Mouse (Mus musculus) C2C12 (cell line): ENCODE data around the gene Grk3. TPM values are rescaled to one million over a fixed set of nuclear protein-coding genes. Genes with fewer than 3 reads are reported as not detected.

Experiments
- H3K27me3 ChIP-seq: one replicate; pipeline ENCODE4 v1.6.1; 2011; ENCODE audit not compliant: control insufficient read depth, insufficient read depth, insufficient read length
- H3K36me3 ChIP-seq: one replicate; pipeline ENCODE4 v1.6.1; 2011; ENCODE audit not compliant: control insufficient read depth, insufficient read depth
- H3K4me3 ChIP-seq: one replicate; pipeline ENCODE4 v1.5.1; 2011; ENCODE audit warnings: mild to moderate bottlenecking, control low read depth; ENCODE audit not compliant: poor library complexity, insufficient read depth, severe bottlenecking
- H3K79me2 ChIP-seq: one replicate; pipeline ENCODE4 v1.6.1; 2011; ENCODE audit not compliant: control insufficient read depth, insufficient read depth
- H3K79me3 ChIP-seq: one replicate; pipeline ENCODE4 v1.6.1; 2011; ENCODE audit warnings: low read depth, control low read depth
- H3ac ChIP-seq: one replicate; pipeline ENCODE3; 2011; ENCODE audit warnings: low read depth; ENCODE audit not compliant: control insufficient read depth, insufficient read length
- CEBPB ChIP-seq: IDR thresholded peaks from one replicate; pipeline ENCODE4 v1.6.1; 2011; ENCODE audit warnings: low read depth, mild to moderate bottlenecking, control low read depth, moderate library complexity
- CTCF ChIP-seq: IDR thresholded peaks from one replicate; pipeline ENCODE4 v1.5.1; 2011; ENCODE audit not compliant: control insufficient read depth, insufficient read depth, insufficient read length
- FOSL1 ChIP-seq: IDR thresholded peaks from one replicate; pipeline ENCODE4 v1.8.0; 2011; ENCODE audit warnings: mild to moderate bottlenecking, low read length; ENCODE audit not compliant: poor library complexity, insufficient read depth, severe bottlenecking
- MAX ChIP-seq: IDR thresholded peaks from one replicate; pipeline ENCODE4 v1.6.1; 2011; ENCODE audit warnings: mild to moderate bottlenecking, control low read depth
- MYOD1 ChIP-seq: IDR thresholded peaks from one replicate; pipeline ENCODE4 v1.6.1; 2011; ENCODE audit warnings: low read depth; ENCODE audit not compliant: control insufficient read depth, insufficient read length
- MYOG ChIP-seq: IDR thresholded peaks from one replicate; pipeline ENCODE4 v1.6.1; 2011; ENCODE audit not compliant: control insufficient read depth, insufficient read length; ENCODE audit errors: extremely low read depth
- USF1 ChIP-seq: IDR thresholded peaks from one replicate; pipeline ENCODE4 v1.6.1; 2011; ENCODE audit warnings: low read depth, mild to moderate bottlenecking, control low read depth, moderate library complexity
- polyA plus RNA-seq: library from polyadenylated mRNA; unstranded; fragments of >200 nt; fragmentation: generic; extraction: Trizol; gene quantifications from one replicate; pipeline ENCODE4 v1.2.1, GENCODE M21; 2012; ENCODE audit warnings: missing spikeins

The Grk3 gene
- polyA plus RNA-seq, 1 experiment = not detected

DNA sequence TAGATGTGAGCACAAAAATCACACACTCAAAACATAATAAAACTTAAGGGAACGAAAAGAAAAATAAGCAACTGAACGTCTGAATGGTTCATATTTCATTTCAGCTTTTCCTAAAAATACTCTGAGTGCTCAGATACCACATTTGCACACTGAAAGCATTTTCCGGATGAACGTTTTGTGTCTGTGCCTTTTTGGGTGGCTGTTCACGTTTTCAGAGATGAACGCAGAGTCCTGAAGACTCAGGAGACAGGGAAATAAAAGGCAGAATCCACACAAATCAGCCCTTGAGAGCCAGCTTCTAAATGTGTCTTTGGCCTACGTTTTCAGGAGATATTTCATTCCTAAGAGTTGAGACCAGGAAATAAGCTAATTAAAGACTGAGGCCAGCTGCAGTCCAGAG is 69.7 kb downstream of the Grk3 start:
- no peak for TF ChIP-seq MYOD1
- TF ChIP-seq CTCF = no peak
- Histone ChIP-seq H3K4me3 (no peak overlapping the region), H3K79me2 (no peaks in the 10 kb centered on the region), H3K27me3 (no peaks in the 10 kb centered on the region), H3K79me3 (no peaks in the 10 kb centered on the region), H3ac (no peak overlapping the region), H3K36me3 (no peaks in the 10 kb centered on the region)

DNA sequence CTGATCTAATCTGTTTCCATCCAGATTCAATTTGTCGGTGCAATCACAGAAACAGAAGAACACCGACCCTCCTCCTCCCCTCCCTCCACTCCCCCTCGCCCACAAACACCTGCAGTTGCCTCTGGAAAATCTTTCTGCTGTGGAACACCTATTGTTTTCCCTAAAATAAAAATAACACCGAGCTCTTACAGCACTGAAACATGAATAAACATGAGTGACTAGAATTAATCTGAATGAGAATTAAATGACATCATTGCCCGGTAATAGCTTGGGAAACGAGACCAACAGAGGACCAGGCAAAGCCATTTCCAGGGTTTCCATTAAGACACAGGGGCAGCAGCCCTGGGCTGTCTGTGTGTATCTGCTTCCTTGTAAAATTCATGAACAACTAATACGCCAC is 73.3 kb downstream of the Grk3 start:
- no peaks in the 10 kb centered on the region for H3K36me3 ChIP-seq
- no peak overlapping the region for H3K4me3 ChIP-seq
- no peaks in the 10 kb centered on the region for H3K79me3 ChIP-seq
- no peaks in the 10 kb centered on the region for H3K27me3 ChIP-seq
- no peak overlapping the region for H3ac ChIP-seq
- H3K79me2 ChIP-seq = no peaks in the 10 kb centered on the region
- no peak for TF ChIP-seq MYOD1

DNA sequence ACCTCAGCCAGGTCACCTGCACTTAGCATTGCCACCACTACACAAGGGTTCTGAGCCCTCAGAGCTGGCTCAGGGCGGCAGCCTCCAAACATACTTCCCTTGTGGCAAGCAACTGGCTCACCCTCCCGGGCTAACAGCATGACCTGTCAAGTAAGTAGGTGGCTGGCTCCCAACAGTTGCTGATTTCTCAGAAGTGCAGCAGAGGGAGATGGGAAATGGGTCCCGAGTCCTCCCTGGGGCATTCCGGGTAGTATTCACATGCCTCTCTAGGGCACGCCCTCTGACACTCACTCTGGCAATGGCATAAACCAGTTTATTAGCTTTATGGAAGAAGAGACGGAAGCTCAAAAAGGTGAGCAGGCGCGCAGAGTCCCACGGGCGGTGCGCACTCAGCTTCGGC is 74.6 kb downstream of the Grk3 start:
- H3ac ChIP-seq = no peak overlapping the region
- H3K4me3 ChIP-seq = no peak overlapping the region
- no peaks in the 10 kb centered on the region for H3K79me2 ChIP-seq
- H3K79me3 ChIP-seq = no peaks in the 10 kb centered on the region
- no peaks in the 10 kb centered on the region for H3K36me3 ChIP-seq
- no peaks in the 10 kb centered on the region for H3K27me3 ChIP-seq
- TF ChIP-seq CTCF = no peak
- TF ChIP-seq MYOG = no peak
- TF ChIP-seq MAX = no peak
- TF ChIP-seq USF1 = no peak
- TF ChIP-seq MYOD1 = no peak
- TF ChIP-seq FOSL1 = no peak
- TF ChIP-seq CEBPB = no peak

DNA sequence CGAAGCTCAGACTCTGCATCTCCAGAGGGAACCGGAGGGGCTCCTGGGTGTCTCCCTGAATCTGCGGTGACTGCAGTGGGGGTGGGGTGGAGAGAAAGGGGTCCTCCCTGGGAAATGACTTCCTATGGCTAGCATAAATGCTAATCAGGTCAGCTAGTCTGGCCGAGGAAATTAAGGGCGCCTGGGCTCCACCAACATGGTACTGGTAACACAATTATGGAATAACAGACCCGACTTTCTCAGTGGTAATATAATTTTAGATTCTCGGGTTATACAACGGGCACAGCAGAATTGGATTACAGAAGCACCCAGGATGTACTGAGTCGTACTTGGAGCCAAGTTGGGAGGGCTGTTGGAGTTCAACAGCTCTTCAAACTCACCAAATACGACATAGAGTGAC is 79.0 kb downstream of the Grk3 start:
- no peaks in the 10 kb centered on the region for H3K27me3 ChIP-seq
- H3K79me2 ChIP-seq = no peaks in the 10 kb centered on the region
- H3ac ChIP-seq = no peak overlapping the region

DNA sequence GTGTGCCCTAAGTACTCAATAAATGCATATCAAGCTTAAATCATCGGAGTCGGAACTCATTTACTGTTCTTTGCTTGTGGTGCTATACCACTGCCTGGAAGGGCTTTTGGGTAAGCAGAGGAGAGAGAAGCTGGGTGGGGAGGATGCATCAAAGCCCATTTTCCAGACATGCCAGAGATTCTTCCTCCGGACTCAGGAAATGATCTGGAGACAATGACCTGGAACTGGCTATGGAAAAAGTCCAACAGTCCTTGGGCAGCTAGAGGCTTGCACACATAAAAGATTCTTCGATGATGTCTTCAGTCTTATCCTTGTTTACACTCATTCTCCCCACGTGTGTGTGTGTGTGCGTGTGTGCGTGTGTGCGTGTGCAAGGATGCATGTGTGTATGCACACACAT is 80.2 kb downstream of the Grk3 start:
- H3K79me3 ChIP-seq = no peaks in the 10 kb centered on the region
- H3K4me3 ChIP-seq = no peak overlapping the region
- H3K36me3 ChIP-seq = no peaks in the 10 kb centered on the region
- TF ChIP-seq MYOD1 (no peak), USF1 (no peak), FOSL1 (no peak), MYOG (no peak), CEBPB (no peak)
- no peak overlapping the region for H3ac ChIP-seq
- H3K79me2 ChIP-seq = no peaks in the 10 kb centered on the region
- H3K27me3 ChIP-seq = no peaks in the 10 kb centered on the region

More for the DNA sequence above, 79.0 kb downstream of the Grk3 start:
- no peak overlapping the region for H3K4me3 ChIP-seq
- TF ChIP-seq USF1 = no peak
- no peaks in the 10 kb centered on the region for H3K36me3 ChIP-seq
- no peaks in the 10 kb centered on the region for H3K79me3 ChIP-seq

GRCm38 (mm10) chr5:112932878-112933567 is 82.6 kb downstream of the Grk3 start:
- Histone ChIP-seq H3K36me3 (no peaks in the 10 kb centered on the region), H3K79me2 (no peaks in the 10 kb centered on the region), H3K27me3 (no peaks in the 10 kb centered on the region), H3ac (no peak overlapping the region), H3K79me3 (no peaks in the 10 kb centered on the region), H3K4me3 (no peak overlapping the region)
- TF ChIP-seq USF1 (no peak), MYOD1 (no peak), MAX (no peak), CTCF (no peak), CEBPB (no peak), MYOG (no peak), FOSL1 (no peak)

GRCm38 (mm10) chr5:112931901-112932300 is 83.7 kb downstream of the Grk3 start:
- Histone ChIP-seq H3ac (no peak overlapping the region), H3K27me3 (no peaks in the 10 kb centered on the region), H3K4me3 (no peak overlapping the region), H3K36me3 (no peaks in the 10 kb centered on the region), H3K79me3 (no peaks in the 10 kb centered on the region), H3K79me2 (no peaks in the 10 kb centered on the region)
- TF ChIP-seq USF1 (no peak), CTCF (no peak), CEBPB (no peak), MYOD1 (no peak), MAX (no peak), MYOG (no peak), FOSL1 (no peak)
